Mouse (Mus musculus): ENCODE measurements around the gene Gcnt3. TPM values are rescaled to one million over a fixed set of nuclear protein-coding genes. Genes with fewer than 3 reads are reported as not detected.

The Gcnt3 gene
- polyA plus RNA-seq, 1 experiment = 5.6 TPM

- TF ChIP-seq CTCF (IDR thresholded peaks at IDR 0.05; ENCODE audit: extremely low read depth, insufficient read length, insufficient replicate concordance, low read depth, low read length) (no peak), POLR2A (IDR thresholded peaks at IDR 0.05; ENCODE audit: low read depth, low read length) (no peak)
- H3K27me3 ChIP-seq (ENCODE audit: control insufficient read depth, insufficient read depth, low read length) = no peaks in the 10 kb centered on the region
- 16% methylated on average over 5 of the region's 5 CpGs for WGBS
Observed at GRCm38 (mm10) chr9:69990346-69990745, 47.5 kb downstream of the Gcnt3 start.

GRCm38 (mm10) chr9:69989303-69990121 is 48.4 kb downstream of the Gcnt3 start, which contains the start of gene Bnip2:
Bnip2 (plus strand) TSS chr9:69989466.
- TF ChIP-seq POLR2A (IDR thresholded peaks at IDR 0.05; ENCODE audit: low read depth, low read length) (peak; percentile 59; the same call in 1 of the 2 replicates), CTCF (IDR thresholded peaks at IDR 0.05; ENCODE audit: extremely low read depth, insufficient read length, insufficient replicate concordance, low read depth, low read length) (no peak)
- peak within 1 kb of the TSS; percentile 85 for H3K4me3 ChIP-seq (ENCODE audit: low read depth, low read length)

More at GRCm38 (mm10) chr9:69990346-69990745, 47.5 kb downstream of the Gcnt3 start:
- no peaks in the 10 kb centered on the region for H3K4me1 ChIP-seq (ENCODE audit: control insufficient read depth, insufficient read depth, insufficient read length, low read length)
- no peak overlapping the region for H3K27ac ChIP-seq (ENCODE audit: insufficient read depth, low read depth, low read length)
- H3K4me3 ChIP-seq (ENCODE audit: low read depth, low read length) = no peak overlapping the region
- peaks cover 2% of the 10 kb centered on the region; the same call in 1 of the 2 replicates for H3K36me3 ChIP-seq (ENCODE audit: control insufficient read depth, insufficient read depth, low read length)

GRCm38 (mm10) chr9:69988706-69989302 is 49.1 kb downstream of the Gcnt3 start:
- TF ChIP-seq CTCF (IDR thresholded peaks at IDR 0.05; ENCODE audit: extremely low read depth, insufficient read length, insufficient replicate concordance, low read depth, low read length) = no peak
- no peak for TF ChIP-seq POLR2A (IDR thresholded peaks at IDR 0.05; ENCODE audit: low read depth, low read length)
- no peaks in the 10 kb centered on the region for H3K4me1 ChIP-seq (ENCODE audit: control insufficient read depth, insufficient read depth, insufficient read length, low read length)
- peak overlapping the region; percentile 85 for H3K4me3 ChIP-seq (ENCODE audit: low read depth, low read length)
- peaks cover 2% of the 10 kb centered on the region; the same call in 1 of the 2 replicates for H3K36me3 ChIP-seq (ENCODE audit: control insufficient read depth, insufficient read depth, low read length)
- 20% methylated on average over 16 of the region's 16 CpGs for WGBS
- H3K27me3 ChIP-seq (ENCODE audit: control insufficient read depth, insufficient read depth, low read length) = no peaks in the 10 kb centered on the region
- peak overlapping the region; percentile 29; the same call in 1 of the 2 replicates for H3K27ac ChIP-seq (ENCODE audit: insufficient read depth, low read depth, low read length)

More at GRCm38 (mm10) chr9:69989303-69990121, 48.4 kb downstream of the Gcnt3 start, which contains the start of gene Bnip2:
- WGBS = under 1% methylated on average over 76 of the region's 76 CpGs
- peak within 1 kb of the TSS; percentile 75 for H3K27ac ChIP-seq (ENCODE audit: insufficient read depth, low read depth, low read length)
- no peaks in the 10 kb centered on the region for H3K27me3 ChIP-seq (ENCODE audit: control insufficient read depth, insufficient read depth, low read length)
- peaks cover 2% of the 10 kb centered on the region; the same call in 1 of the 2 replicates for H3K36me3 ChIP-seq (ENCODE audit: control insufficient read depth, insufficient read depth, low read length)
- H3K4me1 ChIP-seq (ENCODE audit: control insufficient read depth, insufficient read depth, insufficient read length, low read length) = no peaks in the 10 kb centered on the region

GRCm38 (mm10) chr9:69987579-69987978 is 50.3 kb downstream of the Gcnt3 start:
- peaks cover 2% of the 10 kb centered on the region; the same call in 1 of the 2 replicates for H3K36me3 ChIP-seq (ENCODE audit: control insufficient read depth, insufficient read depth, low read length)
- no peak for TF ChIP-seq POLR2A (IDR thresholded peaks at IDR 0.05; ENCODE audit: low read depth, low read length)
- no peak for TF ChIP-seq CTCF (IDR thresholded peaks at IDR 0.05; ENCODE audit: extremely low read depth, insufficient read length, insufficient replicate concordance, low read depth, low read length)
- under 1% methylated on average over 3 of the region's 3 CpGs for WGBS
- H3K4me1 ChIP-seq (ENCODE audit: control insufficient read depth, insufficient read depth, insufficient read length, low read length) = no peaks in the 10 kb centered on the region
- H3K4me3 ChIP-seq (ENCODE audit: low read depth, low read length) = no peak overlapping the region
- no peak overlapping the region for H3K27ac ChIP-seq (ENCODE audit: insufficient read depth, low read depth, low read length)
- no peaks in the 10 kb centered on the region for H3K27me3 ChIP-seq (ENCODE audit: control insufficient read depth, insufficient read depth, low read length)

GRCm38 (mm10) chr9:69986571-69986970 is 51.3 kb downstream of the Gcnt3 start:
- no peak for TF ChIP-seq POLR2A (IDR thresholded peaks at IDR 0.05; ENCODE audit: low read depth, low read length)
- no peak for TF ChIP-seq CTCF (IDR thresholded peaks at IDR 0.05; ENCODE audit: extremely low read depth, insufficient read length, insufficient replicate concordance, low read depth, low read length)
- Histone ChIP-seq H3K36me3 (ENCODE audit: control insufficient read depth, insufficient read depth, low read length) (no peaks in the 10 kb centered on the region), H3K4me3 (ENCODE audit: low read depth, low read length) (no peak overlapping the region), H3K27ac (ENCODE audit: insufficient read depth, low read depth, low read length) (no peak overlapping the region), H3K27me3 (ENCODE audit: control insufficient read depth, insufficient read depth, low read length) (no peaks in the 10 kb centered on the region), H3K4me1 (ENCODE audit: control insufficient read depth, insufficient read depth, insufficient read length, low read length) (no peaks in the 10 kb centered on the region)
- WGBS = 89% methylated on average over 5 of the region's 5 CpGs

GRCm38 (mm10) chr9:69986063-69986462 is 51.8 kb downstream of the Gcnt3 start:
- WGBS = 74% methylated on average over 10 of the region's 10 CpGs
- no peaks in the 10 kb centered on the region for H3K4me1 ChIP-seq (ENCODE audit: control insufficient read depth, insufficient read depth, insufficient read length, low read length)
- no peak overlapping the region for H3K27ac ChIP-seq (ENCODE audit: insufficient read depth, low read depth, low read length)
- H3K4me3 ChIP-seq (ENCODE audit: low read depth, low read length) = no peak overlapping the region
- TF ChIP-seq CTCF (IDR thresholded peaks at IDR 0.05; ENCODE audit: extremely low read depth, insufficient read length, insufficient replicate concordance, low read depth, low read length) (no peak), POLR2A (IDR thresholded peaks at IDR 0.05; ENCODE audit: low read depth, low read length) (no peak)
- H3K36me3 ChIP-seq (ENCODE audit: control insufficient read depth, insufficient read depth, low read length) = no peaks in the 10 kb centered on the region
- H3K27me3 ChIP-seq (ENCODE audit: control insufficient read depth, insufficient read depth, low read length) = no peaks in the 10 kb centered on the region

GRCm38 (mm10) chr9:69985526-69985925 is 52.4 kb downstream of the Gcnt3 start:
- no peak overlapping the region for H3K4me3 ChIP-seq (ENCODE audit: low read depth, low read length)
- no peak overlapping the region for H3K27ac ChIP-seq (ENCODE audit: insufficient read depth, low read depth, low read length)
- no peaks in the 10 kb centered on the region for H3K4me1 ChIP-seq (ENCODE audit: control insufficient read depth, insufficient read depth, insufficient read length, low read length)
- no peaks in the 10 kb centered on the region for H3K36me3 ChIP-seq (ENCODE audit: control insufficient read depth, insufficient read depth, low read length)
- no peaks in the 10 kb centered on the region for H3K27me3 ChIP-seq (ENCODE audit: control insufficient read depth, insufficient read depth, low read length)
- no peak for TF ChIP-seq POLR2A (IDR thresholded peaks at IDR 0.05; ENCODE audit: low read depth, low read length)
- no peak for TF ChIP-seq CTCF (IDR thresholded peaks at IDR 0.05; ENCODE audit: extremely low read depth, insufficient read length, insufficient replicate concordance, low read depth, low read length)
- 73% methylated on average over 1 of the region's 1 CpGs for WGBS

Other genes starting within 250 kb of the Gcnt3 start
- gene Bnip2, start 48.6 kb downstream of the Gcnt3 start, polyA plus RNA-seq (2012; rRNA removed) = 4.1 and 5.7 TPM in 2 replicates
- 9.2 and 10.1 TPM in 2 replicates for gene Gtf2a2, start 25.5 kb downstream of the Gcnt3 start, polyA plus RNA-seq (2012; rRNA removed)
- gene Fam81a, start 104.5 kb upstream of the Gcnt3 start, polyA plus RNA-seq (2012; rRNA removed) = 0.03 and 0.58 TPM in 2 replicates
- gene Myo1e, start 169.3 kb upstream of the Gcnt3 start, polyA plus RNA-seq (2012; rRNA removed) = 7.1 and 19.5 TPM in 2 replicates

Measured in small intestine, adult 2 months (tissue).